Mouse (Mus musculus) stomach, postnatal 0 days (tissue): ENCODE results near the gene Col4a3bp.

Experiments
- CTCF ChIP-seq: IDR thresholded peaks from 2 replicates; pipeline ENCODE4 v1.5.1; 2016; ENCODE audit warnings: antibody characterized with exemption, low read depth, mild to moderate bottlenecking, moderate library complexity
- EP300 ChIP-seq: optimal IDR thresholded peaks from 2 replicates; pipeline ENCODE3; 2016; ENCODE audit warnings: antibody characterized with exemption

DNA sequence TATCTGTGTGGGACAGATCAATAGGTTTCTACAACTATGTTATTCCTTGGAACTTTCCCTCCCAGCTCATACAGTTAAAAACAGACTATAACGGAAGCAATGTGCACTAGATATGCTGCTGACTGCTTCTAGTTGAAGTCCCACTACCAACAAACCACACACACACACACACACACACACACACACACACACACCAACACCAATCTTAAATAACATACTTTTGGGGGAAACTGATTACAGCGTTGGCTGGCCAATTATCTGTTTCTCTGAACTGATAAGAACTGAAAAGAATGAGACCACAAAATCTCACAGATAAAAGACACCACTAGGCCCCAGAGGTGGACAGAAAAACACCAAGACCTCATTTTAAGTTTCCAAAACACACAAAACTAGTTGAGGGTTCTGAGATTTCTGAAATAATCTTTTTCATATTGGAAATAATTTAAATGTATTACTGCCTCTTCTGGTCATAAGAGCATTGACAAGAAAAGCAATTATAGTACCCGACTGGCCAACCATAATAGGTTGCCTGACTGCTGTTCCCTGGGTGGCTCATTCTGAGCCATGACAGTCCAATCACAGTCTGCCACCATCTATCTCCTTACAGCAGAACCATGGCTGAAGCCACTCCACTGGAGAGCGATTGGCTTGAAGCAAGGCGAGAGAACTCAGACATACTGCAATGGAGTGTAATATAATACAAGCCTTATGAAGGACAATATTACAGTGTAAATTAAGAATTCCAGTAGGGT, 5.4 kb upstream of the Col4a3bp start:
- no peak for TF ChIP-seq CTCF
- no peak for TF ChIP-seq EP300
